28 mouse cellular contexts compared by ENCODE assay signal in genomic region chr7:82018031-82018430, GRCm38 (mm10). TPM values are rescaled to one million over a fixed set of nuclear protein-coding genes. Genes with fewer than 3 reads are reported as not detected.
DNase-seq lines count a peak whose midpoint lies in the region; ATAC-seq and TF ChIP-seq lines count a peak whose summit lies in the region.
"Had no signal": no experiment of that assay in that cellular context is flagged by ENCODE, and none has a peak within 500 bp of the region (broad histone marks: within the 10 kb centered on the region; RNA-seq: fewer than 3 reads in every experiment).

No protein-coding gene starts in this region.

- H3K9ac ChIP-seq in intestine, embryonic 15.5 days = no peak overlapping the region
- H3K9ac ChIP-seq in hindbrain, embryonic 16.5 days (ENCODE audit: low read depth, low read length) = no peak overlapping the region
- H3K9ac ChIP-seq in midbrain, postnatal 0 days (replicated peaks; ENCODE audit: low read length, poor library complexity, severe bottlenecking) = no peak overlapping the region
- H3K9ac ChIP-seq: embryonic facial prominence, embryonic 15.5 days; forebrain, postnatal 0 days; hindbrain, embryonic 14.5 days had no signal

- 0 out of 2 replicates have a peak, but pooled peaks have one; percentile 38 for TF ChIP-seq POLR2A in small intestine, adult 2 months (IDR thresholded peaks at IDR 0.05; ENCODE audit: low read depth, low read length)

- no peaks in the 10 kb centered on the region for H3K9me3 ChIP-seq in intestine, embryonic 15.5 days
- H3K9me3 ChIP-seq in hindbrain, embryonic 16.5 days (ENCODE audit: control insufficient read depth, low read length) = no peaks in the 10 kb centered on the region
- no peaks in the 10 kb centered on the region for H3K9me3 ChIP-seq in midbrain, postnatal 0 days (ENCODE audit: low read length)
- H3K9me3 ChIP-seq: embryonic facial prominence, embryonic 12.5 days; embryonic facial prominence, embryonic 15.5 days; heart, embryonic 10.5 days; heart, embryonic 13.5 days had no signal

- no peak for TF ChIP-seq CTCF in small intestine, adult 2 months (IDR thresholded peaks at IDR 0.05; ENCODE audit: extremely low read depth, insufficient read length, insufficient replicate concordance, low read depth, low read length)
- TF ChIP-seq CTCF in midbrain, postnatal 0 days (IDR thresholded peaks at IDR 0.05) = no peak

- H3K4me3 ChIP-seq in intestine, embryonic 15.5 days (replicated peaks) = no peak overlapping the region
- no peak overlapping the region for H3K4me3 ChIP-seq in small intestine, adult 2 months (ENCODE audit: low read depth, low read length)
- H3K4me3 ChIP-seq in hindbrain, embryonic 16.5 days (ENCODE audit: low read length) = no peak overlapping the region
- H3K4me3 ChIP-seq in midbrain, postnatal 0 days (ENCODE audit: low read depth, low read length) = no peak overlapping the region
- H3K4me3 ChIP-seq: heart, adult 2 months had no signal

- H3K4me2 ChIP-seq in intestine, embryonic 15.5 days (replicated peaks) = no peak overlapping the region
- H3K4me2 ChIP-seq in hindbrain, embryonic 16.5 days (ENCODE audit: low read length) = no peak overlapping the region
- H3K4me2 ChIP-seq in midbrain, postnatal 0 days (ENCODE audit: low read depth, low read length, poor library complexity, severe bottlenecking) = no peak overlapping the region

- peak; percentile 18 to 21 for DNase-seq in B cell, adult 2 months
- no peak for DNase-seq in cerebellum, adult 11-12 months
- no peak for DNase-seq in urinary bladder, adult 2 months (ENCODE audit: low spot score)
- no peak for DNase-seq in midbrain, postnatal 0 days (ENCODE audit: low spot score)
- DNase-seq: adrenal gland, postnatal 10 days; adrenal gland, postnatal 36 days; cerebellum, adult 2 months; cerebellum, adult 9-11 months; cerebellum, postnatal 25 days; forebrain, postnatal 0 days; gastrocnemius, postnatal 36 days; heart, adult 2 months; heart, postnatal 14 days; heart, postnatal 4 days had no signal

- H3K36me3 ChIP-seq in intestine, embryonic 15.5 days = no peaks in the 10 kb centered on the region
- H3K36me3 ChIP-seq in small intestine, adult 2 months (ENCODE audit: control insufficient read depth, insufficient read depth, low read length) = no peaks in the 10 kb centered on the region
- H3K36me3 ChIP-seq in hindbrain, embryonic 16.5 days (ENCODE audit: control insufficient read depth, insufficient read depth, low read length) = no peaks in the 10 kb centered on the region
- no peaks in the 10 kb centered on the region for H3K36me3 ChIP-seq in midbrain, postnatal 0 days (ENCODE audit: insufficient read depth, low read length)
- H3K36me3 ChIP-seq: embryonic facial prominence, embryonic 12.5 days; embryonic facial prominence, embryonic 15.5 days; heart, embryonic 10.5 days; heart, embryonic 13.5 days had no signal

- 80% methylated on average over 2 of the region's 2 CpGs for WGBS in intestine, embryonic 15.5 days
- WGBS in small intestine, adult 2 months = 46% methylated on average over 2 of the region's 2 CpGs
- 96% methylated on average over 2 of the region's 2 CpGs for WGBS in hindbrain, embryonic 16.5 days
- WGBS in midbrain, postnatal 0 days = 96% methylated on average over 2 of the region's 2 CpGs

- no peaks in the 10 kb centered on the region for H3K27me3 ChIP-seq in intestine, embryonic 15.5 days (replicated peaks)
- no peaks in the 10 kb centered on the region for H3K27me3 ChIP-seq in small intestine, adult 2 months (ENCODE audit: control insufficient read depth, insufficient read depth, low read length)
- no peaks in the 10 kb centered on the region; the same call in none of the 2 replicates for H3K27me3 ChIP-seq in hindbrain, embryonic 16.5 days (replicated peaks; ENCODE audit: control insufficient read depth, insufficient read depth, low read length)
- no peaks in the 10 kb centered on the region for H3K27me3 ChIP-seq in midbrain, postnatal 0 days (ENCODE audit: insufficient read depth, low read length)

- peak; percentile 16; the same call in 1 of the 2 replicates for ATAC-seq in intestine, embryonic 15.5 days
- no peak for ATAC-seq in hindbrain, embryonic 16.5 days
- no peak for ATAC-seq in midbrain, postnatal 0 days (ENCODE audit: low FRiP score)
- ATAC-seq: activated CD4-positive, CD25-positive, alpha-beta regulatory T cell, adult 4 months; CD4-positive, CD25-positive, alpha-beta regulatory T cell, adult 4 months; forebrain, embryonic 14.5 days; forebrain, postnatal 0 days had no signal

- no peaks in the 10 kb centered on the region for H3K4me1 ChIP-seq in intestine, embryonic 15.5 days (replicated peaks)
- peaks cover 15% of the 10 kb centered on the region; the same call in 1 of the 2 replicates for H3K4me1 ChIP-seq in small intestine, adult 2 months (ENCODE audit: control insufficient read depth, insufficient read depth, insufficient read length, low read length)
- peaks cover 7% of the 10 kb centered on the region for H3K4me1 ChIP-seq in hindbrain, embryonic 16.5 days (ENCODE audit: control insufficient read depth, insufficient read depth, low read depth, low read length)
- H3K4me1 ChIP-seq in midbrain, postnatal 0 days (ENCODE audit: insufficient read depth, low read length) = no peaks in the 10 kb centered on the region

- no peak overlapping the region for H3K27ac ChIP-seq in intestine, embryonic 15.5 days
- peak overlapping the region; percentile 77 for H3K27ac ChIP-seq in small intestine, adult 2 months (ENCODE audit: insufficient read depth, low read depth, low read length)
- H3K27ac ChIP-seq in hindbrain, embryonic 16.5 days (ENCODE audit: low read depth, low read length) = no peak overlapping the region
- no peak overlapping the region for H3K27ac ChIP-seq in midbrain, postnatal 0 days (ENCODE audit: low read depth, low read length)
- H3K27ac ChIP-seq: embryonic facial prominence, embryonic 12.5 days; embryonic facial prominence, embryonic 15.5 days; heart, adult 2 months; heart, embryonic 10.5 days; heart, embryonic 13.5 days; hindbrain, embryonic 14.5 days had no signal

RNA-seq across cellular contexts. Expression of gene Bnc1, which starts 25.9 kb away (rescaled TPM):
- polyA plus RNA-seq in intestine, embryonic 15.5 days (2015; fragmentation: Nextera tagmentation; extraction: Ambion mirVana) = 2.8 and 3.7 TPM in 2 replicates
- 0.05 and 0.17 TPM in 2 replicates for polyA plus RNA-seq in small intestine, adult 2 months (2012; rRNA removed)
- polyA plus RNA-seq in urinary bladder, adult 2 months (2012; rRNA removed) = 0.91 and 1.0 TPM in 2 replicates
- 0.20 and 0.41 TPM in 2 replicates for polyA plus RNA-seq in hindbrain, embryonic 16.5 days (2015; fragmentation: Nextera tagmentation; extraction: Ambion mirVana)
- total RNA-seq in midbrain, postnatal 0 days (2014; rRNA removed) = 0.22 and 0.47 TPM in 2 replicates
- 0.02 TPM in 1 of 2 replicates, not detected in the other for polyA plus RNA-seq in midbrain, postnatal 0 days (2015; fragmentation: Nextera tagmentation; extraction: Ambion mirVana)
- total RNA-seq: common myeloid progenitor, adult 5-6 weeks; forebrain, postnatal 0 days; gastrocnemius, adult 8-10 months; gastrocnemius, postnatal 36 days; granulocyte monocyte progenitor cell, adult 5-6 weeks had no signal
- polyA plus RNA-seq: activated CD4-positive, CD25-positive, alpha-beta regulatory T cell, adult 4 months; CD4-positive, CD25-positive, alpha-beta regulatory T cell, adult 4 months; cerebellum, adult 2 months; forebrain, postnatal 0 days had no signal

Comparison
In these comparisons a context has a peak if more than half of its experiments do, and no peak if none do; other contexts are left out.
1. DNase-seq: peak in B cell, adult 2 months (2 of 2); none in cerebellum, adult 11-12 months (single experiment), urinary bladder, adult 2 months (single experiment) and midbrain, postnatal 0 days (single experiment).